21 mouse cellular contexts compared by ENCODE assay signal in genomic region chr1:89895801-89896200, GRCm38 (mm10). TPM values are rescaled to one million over a fixed set of nuclear protein-coding genes. Genes with fewer than 3 reads are reported as not detected.
"Had no signal": no experiment of that assay in that cellular context is flagged by ENCODE, and none has a peak within 500 bp of the region (broad histone marks: within the 10 kb centered on the region; RNA-seq: fewer than 3 reads in every experiment).

No protein-coding gene starts in this region.

- H3K4me3 ChIP-seq: intestine, embryonic 15.5 days; left cerebral cortex, adult 2 months; liver, embryonic 13.5 days; midbrain, embryonic 12.5 days; midbrain, embryonic 15.5 days; neural tube, embryonic 12.5 days; neural tube, embryonic 15.5 days had no signal

- H3K9me3 ChIP-seq: intestine, embryonic 15.5 days; liver, embryonic 13.5 days; midbrain, embryonic 12.5 days; midbrain, embryonic 15.5 days; neural tube, embryonic 12.5 days; neural tube, embryonic 15.5 days had no signal

- H3K9ac ChIP-seq: intestine, embryonic 15.5 days; liver, embryonic 13.5 days; lung, embryonic 14.5 days; midbrain, embryonic 12.5 days; midbrain, embryonic 15.5 days; neural tube, embryonic 12.5 days; neural tube, embryonic 15.5 days had no signal

- DNase-seq: layer of hippocampus, postnatal 36 days; liver, embryonic 13.5 days; lung, embryonic 14.5 days; right cerebral cortex, adult 18-20 months; right cerebral cortex, postnatal 14 days; right cerebral cortex, postnatal 4 days; thymus, adult 2 months; thymus, postnatal 14 days; thymus, postnatal 4 days had no signal

- H3K27ac ChIP-seq: intestine, embryonic 15.5 days; kidney, postnatal 0 days; left cerebral cortex, adult 2 months; liver, embryonic 13.5 days; macrophage; midbrain, embryonic 12.5 days; midbrain, embryonic 15.5 days; neural tube, embryonic 12.5 days; neural tube, embryonic 15.5 days; stomach, postnatal 0 days had no signal

- H3K4me2 ChIP-seq: intestine, embryonic 15.5 days; liver, embryonic 13.5 days; lung, embryonic 14.5 days; midbrain, embryonic 12.5 days; midbrain, embryonic 15.5 days; neural tube, embryonic 12.5 days; neural tube, embryonic 15.5 days had no signal

- H3K36me3 ChIP-seq: intestine, embryonic 15.5 days; liver, embryonic 13.5 days; midbrain, embryonic 15.5 days had no signal

- H3K4me1 ChIP-seq: intestine, embryonic 15.5 days had no signal

- H3K27me3 ChIP-seq: intestine, embryonic 15.5 days; liver, embryonic 13.5 days; midbrain, embryonic 15.5 days; neural tube, embryonic 12.5 days; neural tube, embryonic 15.5 days had no signal

- ATAC-seq: intestine, embryonic 15.5 days; lung, postnatal 0 days; midbrain, embryonic 15.5 days had no signal

RNA-seq across cellular contexts. Expression of gene Gbx2, which starts 35.2 kb away (rescaled TPM):
- total RNA-seq: megakaryocyte, adult 5-6 weeks had no signal
- polyA plus RNA-seq: kidney, postnatal 0 days; stomach, embryonic 14.5 days; stomach, postnatal 0 days had no signal
